Mouse (Mus musculus) cerebellum, adult 2 months (tissue): ENCODE measurements around the gene Faiml.

Experiments
- CTCF ChIP-seq: fragments of 200-500 bp; IDR thresholded peaks from 2 replicates; pipeline ENCODE4 v1.5.1; 2011; ENCODE audit warnings: low read depth, mild to moderate bottlenecking, control low read depth, low read length, moderate library complexity, borderline replicate concordance; ENCODE audit not compliant: insufficient read depth
- POLR2A ChIP-seq: fragments of 200-500 bp; IDR thresholded peaks from 2 replicates; pipeline ENCODE4 v1.6.1; 2011; ENCODE audit warnings: low read length, control low read depth, borderline replicate concordance; ENCODE audit not compliant: insufficient read depth

GRCm38 (mm10) chr9:99256821-99257220, 19.8 kb upstream of the Faiml start:
- no peak for TF ChIP-seq CTCF
- no peak for TF ChIP-seq POLR2A
